In the genomic region with DNA sequence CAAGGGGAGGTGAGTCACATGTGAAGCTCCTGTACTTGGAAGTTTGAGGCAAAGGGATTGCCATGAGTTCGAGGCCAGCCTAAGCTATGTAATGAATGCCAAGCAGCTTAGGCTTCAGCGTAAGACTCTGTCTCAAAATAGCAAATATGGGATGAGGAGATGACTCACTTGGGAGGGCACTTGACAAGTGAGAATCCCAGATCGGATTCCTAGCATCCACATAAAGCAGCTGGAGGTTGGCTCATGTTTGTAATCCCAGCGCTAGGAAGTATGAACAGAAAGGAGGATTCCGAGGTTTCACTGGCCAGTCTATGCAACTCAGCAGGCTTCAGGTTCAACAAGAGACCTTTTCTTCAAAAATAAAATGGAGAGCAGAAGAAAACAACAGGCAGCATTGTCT, we compare ENCODE assay signal across 16 mouse cellular contexts. TPM values are rescaled to one million over a fixed set of nuclear protein-coding genes. Genes with fewer than 3 reads are reported as not detected.
"Had no signal": no experiment of that assay in that cellular context is flagged by ENCODE, and none has a peak within 500 bp of the region (broad histone marks: within the 10 kb centered on the region; RNA-seq: fewer than 3 reads in every experiment).

No protein-coding gene starts in this region.

- DNase-seq: kidney, adult 2 months; kidney, postnatal 25 days; layer of hippocampus, adult 9-11 months; liver, embryonic 13.5 days; lung, adult 2 months; lung, postnatal 14 days; retina, postnatal 1 day; right cerebral cortex, postnatal 4 days; thymus, postnatal 25 days had no signal

RNA-seq across cellular contexts. Expression of gene Krt33a, which starts 5.4 kb away (rescaled TPM):
- total RNA-seq: layer of hippocampus, adult 2 months; layer of hippocampus, postnatal 25 days; left cerebral cortex, adult 18-20 months; left cerebral cortex, postnatal 25 days; liver, adult 2 months; megakaryocyte, adult 5-6 weeks; neutrophil, adult 5-6 weeks had no signal

RNA-seq across cellular contexts. Expression of gene Krt33b, which starts 8.2 kb away (rescaled TPM):
- total RNA-seq: layer of hippocampus, adult 2 months; layer of hippocampus, postnatal 25 days; left cerebral cortex, adult 18-20 months; left cerebral cortex, postnatal 25 days; liver, adult 2 months; megakaryocyte, adult 5-6 weeks; neutrophil, adult 5-6 weeks had no signal

RNA-seq across cellular contexts. Expression of gene Krt34, which starts 19.9 kb away (rescaled TPM):
- total RNA-seq: layer of hippocampus, adult 2 months; layer of hippocampus, postnatal 25 days; left cerebral cortex, adult 18-20 months; left cerebral cortex, postnatal 25 days; liver, adult 2 months; megakaryocyte, adult 5-6 weeks; neutrophil, adult 5-6 weeks had no signal

RNA-seq across cellular contexts. Expression of gene Krtap17-1, which starts 27.6 kb away (rescaled TPM):
- total RNA-seq: layer of hippocampus, adult 2 months; layer of hippocampus, postnatal 25 days; left cerebral cortex, adult 18-20 months; left cerebral cortex, postnatal 25 days; liver, adult 2 months; megakaryocyte, adult 5-6 weeks; neutrophil, adult 5-6 weeks had no signal

RNA-seq across cellular contexts. Expression of gene Krt31, which starts 28.9 kb away (rescaled TPM):
- total RNA-seq: layer of hippocampus, adult 2 months; layer of hippocampus, postnatal 25 days; left cerebral cortex, adult 18-20 months; left cerebral cortex, postnatal 25 days; liver, adult 2 months; megakaryocyte, adult 5-6 weeks; neutrophil, adult 5-6 weeks had no signal
